In genomic region chr10:87284296-87284695, GRCm38 (mm10) we compare ENCODE assay signal across 20 mouse cellular contexts.
DNase-seq lines count a peak whose midpoint lies in the region; ATAC-seq lines count a peak whose summit lies in the region.
"Had no signal": no experiment of that assay in that cellular context is flagged by ENCODE, and none has a peak within 500 bp of the region (broad histone marks: within the 10 kb centered on the region; RNA-seq: fewer than 3 reads in every experiment).

No protein-coding gene starts in this region.

- intact Hi-C loops in left cerebral cortex, postnatal 36 days (cut with DNase I): no loop called here

- ATAC-seq in cerebellum, adult (ENCODE audit: insufficient number of reproducible peaks, low FRiP score, low TSS enrichment): no peak
- ATAC-seq: activated CD4-positive, CD25-positive, alpha-beta regulatory T cell, adult 4 months; intestine, embryonic 16.5 days had no signal

- DNase-seq in cerebellum, postnatal 10 days: peak; percentile 71 to 77
- DNase-seq in heart, adult 11 months: peak; percentile 53
- no peak for DNase-seq in heart, postnatal 4 days
- DNase-seq in layer of hippocampus, adult 9-11 months: peak; percentile 10
- DNase-seq in layer of hippocampus, adult 9-10 months (ENCODE audit: low spot score): no peak
- peak; percentile 32 for DNase-seq in brain, embryonic 18.5 days (ENCODE audit: low read depth, low spot score)
- DNase-seq in left cerebral cortex, postnatal 36 days (ENCODE audit: low spot score in 2 of 2): no peak
- DNase-seq: adrenal gland, adult 2 months; adrenal gland, postnatal 36 days; cerebellum, adult 11-12 months; gastrocnemius, adult 2 months; gastrocnemius, postnatal 36 days; heart, adult 2 months; kidney, adult 8-10 months; kidney, postnatal 10 days; lung, postnatal 36 days; right cerebral cortex, postnatal 25 days had no signal

Comparison
In these comparisons a context has a peak if more than half of its experiments do, and no peak if none do; other contexts are left out.
1. DNase-seq: peak in cerebellum, postnatal 10 days (2 of 2), heart, adult 11 months (single experiment), layer of hippocampus, adult 9-11 months (single experiment) and brain, embryonic 18.5 days (single experiment); none in heart, postnatal 4 days (single experiment), layer of hippocampus, adult 9-10 months (single experiment) and left cerebral cortex, postnatal 36 days (0 of 2).